Mouse (Mus musculus): ENCODE measurements around the gene Ly86. TPM values are rescaled to one million over a fixed set of nuclear protein-coding genes. Genes with fewer than 3 reads are reported as not detected.

Ly86 gene
- polyA plus RNA-seq, 1 experiment from 2014 or later = 9.8 TPM

GRCm38 (mm10) chr13:37446699-37447258 is 101.8 kb downstream of the Ly86 start:
- H3K4me3 ChIP-seq (replicated peaks) = no peak overlapping the region
- H3K4me1 ChIP-seq (replicated peaks) = peaks cover 10% of the 10 kb centered on the region; the same call in 1 of the 2 replicates
- no peak overlapping the region for H3K4me2 ChIP-seq
- 75% methylated on average over 16 of the region's 16 CpGs for WGBS (ENCODE audit: insufficient replicate concordance)
- H3K27ac ChIP-seq = no peak overlapping the region
- no peaks in the 10 kb centered on the region for H3K9me3 ChIP-seq (replicated peaks)
- no peaks in the 10 kb centered on the region for H3K27me3 ChIP-seq
- DNase-seq (no peak), ATAC-seq (ENCODE audit: low read depth) (no peak)
- no peak overlapping the region for H3K9ac ChIP-seq
- H3K36me3 ChIP-seq = no peaks in the 10 kb centered on the region

- no peak overlapping the region for H3K9ac ChIP-seq
- H3K4me1 ChIP-seq (replicated peaks) = peaks cover 37% of the 10 kb centered on the region
- no peak overlapping the region for H3K4me2 ChIP-seq
- ATAC-seq (ENCODE audit: low read depth) (no peak), DNase-seq (no peak)
- no peaks in the 10 kb centered on the region for H3K27me3 ChIP-seq
- no peaks in the 10 kb centered on the region for H3K36me3 ChIP-seq
- no peak overlapping the region for H3K27ac ChIP-seq
- WGBS (ENCODE audit: insufficient replicate concordance) = 73% methylated on average over 5 of the region's 5 CpGs
- no peaks in the 10 kb centered on the region for H3K9me3 ChIP-seq (replicated peaks)
- H3K4me3 ChIP-seq (replicated peaks) = no peak overlapping the region
Measured at GRCm38 (mm10) chr13:37451021-37451420, 106.0 kb downstream of the Ly86 start.

GRCm38 (mm10) chr13:37451471-37451870 is 106.5 kb downstream of the Ly86 start:
- H3K4me1 ChIP-seq (replicated peaks) = peaks cover 40% of the 10 kb centered on the region
- no peaks in the 10 kb centered on the region for H3K27me3 ChIP-seq
- H3K36me3 ChIP-seq = no peaks in the 10 kb centered on the region
- H3K4me2 ChIP-seq = no peak overlapping the region
- H3K9me3 ChIP-seq (replicated peaks) = no peaks in the 10 kb centered on the region
- DNase-seq = no peak
- no peak for ATAC-seq (ENCODE audit: low read depth)
- no peak overlapping the region for H3K9ac ChIP-seq
- H3K4me3 ChIP-seq (replicated peaks) = no peak overlapping the region
- WGBS (ENCODE audit: insufficient replicate concordance) = 38% methylated on average over 3 of the region's 3 CpGs
- peak overlapping the region; percentile 43; the same call in 1 of the 2 replicates for H3K27ac ChIP-seq

GRCm38 (mm10) chr13:37452022-37452941 is 107.3 kb downstream of the Ly86 start:
- Histone ChIP-seq H3K4me3 (replicated peaks) (peak overlapping the region; percentile 36), H3K27ac (peak overlapping the region; percentile 61), H3K4me2 (peak overlapping the region; percentile 67), H3K36me3 (no peaks in the 10 kb centered on the region), H3K9ac (peak overlapping the region; percentile 55), H3K9me3 (replicated peaks) (no peaks in the 10 kb centered on the region), H3K27me3 (no peaks in the 10 kb centered on the region), H3K4me1 (replicated peaks) (peaks cover 48% of the 10 kb centered on the region)
- ATAC-seq (ENCODE audit: low read depth) (peak; percentile 79), DNase-seq (peak; percentile 28)
- WGBS (ENCODE audit: insufficient replicate concordance) = 5% methylated on average over 22 of the region's 22 CpGs

GRCm38 (mm10) chr13:37453203-37453602 is 108.2 kb downstream of the Ly86 start:
- ATAC-seq (ENCODE audit: low read depth) = peak; percentile 57
- no peaks in the 10 kb centered on the region for H3K36me3 ChIP-seq
- no peaks in the 10 kb centered on the region for H3K9me3 ChIP-seq (replicated peaks)
- H3K9ac ChIP-seq = no peak overlapping the region
- under 1% methylated on average over 13 of the region's 13 CpGs for WGBS (ENCODE audit: insufficient replicate concordance)
- H3K27ac ChIP-seq = no peak overlapping the region
- peak overlapping the region; percentile 67 for H3K4me2 ChIP-seq
- H3K27me3 ChIP-seq = no peaks in the 10 kb centered on the region
- peaks cover 50% of the 10 kb centered on the region for H3K4me1 ChIP-seq (replicated peaks)
- peak; percentile 47 for DNase-seq
- peak overlapping the region; percentile 12; the same call in 1 of the 2 replicates for H3K4me3 ChIP-seq (replicated peaks)

- H3K9ac ChIP-seq = no peak overlapping the region
- H3K9me3 ChIP-seq (replicated peaks) = no peaks in the 10 kb centered on the region
- H3K27me3 ChIP-seq = no peaks in the 10 kb centered on the region
- DNase-seq = no peak
- no peak overlapping the region for H3K4me2 ChIP-seq
- WGBS (ENCODE audit: insufficient replicate concordance) = 52% methylated on average over 6 of the region's 6 CpGs
- H3K4me3 ChIP-seq (replicated peaks) = no peak overlapping the region
- H3K27ac ChIP-seq = no peak overlapping the region
- H3K4me1 ChIP-seq (replicated peaks) = peaks cover 50% of the 10 kb centered on the region
- no peak for ATAC-seq (ENCODE audit: low read depth)
- no peaks in the 10 kb centered on the region for H3K36me3 ChIP-seq
Measured at GRCm38 (mm10) chr13:37454356-37454755, 109.3 kb downstream of the Ly86 start.

GRCm38 (mm10) chr13:37455561-37455960 is 110.6 kb downstream of the Ly86 start:
- Histone ChIP-seq H3K9ac (no peak overlapping the region), H3K36me3 (no peaks in the 10 kb centered on the region), H3K27me3 (no peaks in the 10 kb centered on the region), H3K4me2 (no peak overlapping the region), H3K4me1 (replicated peaks) (peaks cover 57% of the 10 kb centered on the region), H3K4me3 (replicated peaks) (no peak overlapping the region), H3K9me3 (replicated peaks) (no peaks in the 10 kb centered on the region), H3K27ac (no peak overlapping the region)
- 33% methylated on average over 3 of the region's 3 CpGs for WGBS (ENCODE audit: insufficient replicate concordance)
- ATAC-seq (ENCODE audit: low read depth) = no peak
- DNase-seq = no peak

GRCm38 (mm10) chr13:37457007-37457827 is 112.2 kb downstream of the Ly86 start:
- Histone ChIP-seq H3K9ac (no peak overlapping the region), H3K4me3 (replicated peaks) (no peak overlapping the region), H3K4me2 (no peak overlapping the region), H3K9me3 (replicated peaks) (no peaks in the 10 kb centered on the region), H3K27ac (no peak overlapping the region), H3K36me3 (no peaks in the 10 kb centered on the region), H3K27me3 (no peaks in the 10 kb centered on the region), H3K4me1 (replicated peaks) (peaks cover 61% of the 10 kb centered on the region)
- WGBS (ENCODE audit: insufficient replicate concordance) = 57% methylated on average over 11 of the region's 11 CpGs
- 0 out of 2 replicates have a peak, but pooled peaks have one; percentile 1 for ATAC-seq (ENCODE audit: low read depth)
- DNase-seq = no peak

GRCm38 (mm10) chr13:37458557-37458956 is 113.5 kb downstream of the Ly86 start:
- no peak overlapping the region for H3K9ac ChIP-seq
- no peaks in the 10 kb centered on the region for H3K36me3 ChIP-seq
- H3K9me3 ChIP-seq (replicated peaks) = no peaks in the 10 kb centered on the region
- H3K4me1 ChIP-seq (replicated peaks) = peaks cover 50% of the 10 kb centered on the region
- DNase-seq (no peak), ATAC-seq (ENCODE audit: low read depth) (no peak)
- H3K27ac ChIP-seq = no peak overlapping the region
- 64% methylated on average over 5 of the region's 5 CpGs for WGBS (ENCODE audit: insufficient replicate concordance)
- H3K27me3 ChIP-seq = no peaks in the 10 kb centered on the region
- no peak overlapping the region for H3K4me2 ChIP-seq
- H3K4me3 ChIP-seq (replicated peaks) = no peak overlapping the region

GRCm38 (mm10) chr13:37459022-37459421 is 114.0 kb downstream of the Ly86 start:
- Histone ChIP-seq H3K4me3 (replicated peaks) (no peak overlapping the region), H3K9me3 (replicated peaks) (no peaks in the 10 kb centered on the region), H3K9ac (no peak overlapping the region), H3K27me3 (no peaks in the 10 kb centered on the region), H3K27ac (no peak overlapping the region), H3K4me1 (replicated peaks) (peaks cover 49% of the 10 kb centered on the region), H3K4me2 (no peak overlapping the region), H3K36me3 (no peaks in the 10 kb centered on the region)
- ATAC-seq (ENCODE audit: low read depth) (no peak), DNase-seq (no peak)
- 66% methylated on average over 10 of the region's 10 CpGs for WGBS (ENCODE audit: insufficient replicate concordance)
